Mouse (Mus musculus) mouse embryonic stem cell (cell line): ENCODE measurements around the gene Rdh12.
"Not testable (repeated sequence)": the region's sequence is repeated elsewhere in the genome, so short reads cannot be mapped to it uniquely, and the experiment has no call there.

Experiments
- in situ Hi-C, 2 experiments: fragments of 300-500 bp; cut with MboI; formaldehyde crosslinking; loops; 1 replicate in 1 of 2; 3 replicates in 1 of 2; pipeline ENCODE4 v1.14.3; 2019 to 2020; ENCODE audit warnings: low sequenced_read_pairs in 2 of 2, low pct_unique_long_range_greater_than_20kb in 1 of 2, mixed read lengths in 1 of 2; ENCODE audit not compliant: unreplicated experiment in 1 of 2

Gene Rdh12

DNA sequence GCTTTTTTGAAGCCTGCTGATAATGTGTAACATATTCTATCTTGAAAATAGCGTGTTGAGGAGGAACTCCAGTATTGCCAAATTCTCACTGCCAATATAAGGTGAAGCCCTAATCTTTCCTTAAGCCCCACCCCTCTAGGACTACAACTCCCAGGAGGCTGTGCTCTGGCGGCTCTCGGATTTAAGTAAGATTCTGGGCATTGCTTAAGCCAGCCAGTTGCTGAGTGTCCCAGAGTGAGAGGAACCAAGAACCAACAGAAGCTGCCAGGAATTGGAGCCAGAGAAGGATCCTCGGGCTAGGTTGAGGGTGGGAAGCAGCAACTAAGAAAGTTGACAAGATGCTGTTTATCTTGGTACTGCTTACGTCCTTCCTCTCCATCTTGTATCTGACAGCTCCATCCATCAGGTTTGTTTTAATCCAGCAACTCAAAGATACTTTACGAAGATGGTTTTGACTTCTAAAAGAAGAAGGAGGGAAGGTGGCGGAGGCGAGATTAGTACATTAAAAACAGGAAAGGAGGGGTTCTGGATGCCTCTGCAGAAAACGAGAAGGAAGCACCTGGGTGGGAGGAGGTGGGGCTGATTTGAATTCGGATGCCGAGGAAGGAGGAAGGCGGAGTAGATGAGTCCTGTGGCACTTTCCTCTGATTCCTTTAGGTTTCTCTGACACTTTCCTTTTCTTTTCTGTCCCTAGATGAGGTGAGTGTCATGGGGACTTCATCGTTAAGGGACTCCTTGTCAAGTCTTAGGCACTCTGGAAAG lies at the start of gene Rdh12:
Gene Rdh12, plus strand, starts transcription at position 212 of the 762 bp plus-strand sequence.
- in situ Hi-C loops: no loop called here

DNA sequence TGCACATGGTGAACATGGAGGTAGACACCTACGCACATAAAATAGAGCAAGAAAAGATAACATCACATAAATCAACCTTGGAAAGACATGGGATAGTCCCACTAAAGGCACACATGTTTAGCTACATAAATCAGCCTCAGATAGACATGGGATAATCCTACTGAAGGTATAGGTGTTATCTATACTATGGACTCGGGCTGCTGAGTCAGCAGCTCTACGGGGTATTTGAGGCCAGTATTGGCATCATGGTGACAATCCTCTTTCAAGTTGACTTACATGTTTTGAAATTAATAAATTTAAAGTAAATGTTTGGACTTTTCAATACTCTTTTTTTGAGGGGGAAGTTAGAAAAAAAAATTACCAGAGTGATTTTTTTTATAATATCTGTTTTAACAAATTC lies 45.8 kb upstream of the Rdh12 start:
- in situ Hi-C loops: no loop called here

DNA sequence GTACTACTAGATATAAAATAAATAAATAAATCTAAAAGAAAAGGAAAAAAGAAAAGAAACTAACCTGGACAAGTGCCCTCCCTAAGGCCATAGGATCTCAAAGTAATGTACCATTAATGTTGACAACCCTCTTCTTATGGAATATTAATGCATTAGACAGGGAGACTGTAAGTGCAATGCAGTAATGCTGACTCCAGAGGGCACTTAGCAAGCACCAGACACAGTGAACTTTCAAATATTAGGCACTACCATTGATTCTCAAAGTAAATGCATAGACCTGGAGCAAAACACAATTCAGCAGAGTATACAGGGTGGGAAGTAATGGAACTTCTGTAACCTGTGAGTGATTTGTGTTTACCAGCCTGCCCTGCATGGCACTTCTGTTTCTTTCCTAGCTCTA lies 39.5 kb upstream of the Rdh12 start:
- in situ Hi-C loops: no loop called here

DNA sequence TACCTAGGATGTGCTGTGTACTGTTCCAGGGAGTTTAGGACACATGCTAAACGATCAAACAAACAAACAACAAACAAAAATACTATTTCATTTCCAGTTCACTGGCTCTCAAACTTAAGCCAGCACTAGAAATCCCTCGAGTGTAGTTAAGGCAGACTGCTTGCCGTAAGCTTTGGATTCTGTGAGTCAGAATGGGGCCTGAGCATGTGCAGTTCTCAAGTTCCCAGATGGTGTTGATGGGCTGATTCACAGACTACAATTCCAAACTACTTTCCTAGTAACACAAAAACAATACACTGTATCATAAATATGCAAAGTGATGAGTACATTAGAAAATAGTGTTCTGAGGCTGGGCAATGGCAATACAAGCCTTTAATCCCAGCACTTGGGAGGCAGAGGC lies 38.3 kb upstream of the Rdh12 start:
- in situ Hi-C loops: no loop called here

DNA sequence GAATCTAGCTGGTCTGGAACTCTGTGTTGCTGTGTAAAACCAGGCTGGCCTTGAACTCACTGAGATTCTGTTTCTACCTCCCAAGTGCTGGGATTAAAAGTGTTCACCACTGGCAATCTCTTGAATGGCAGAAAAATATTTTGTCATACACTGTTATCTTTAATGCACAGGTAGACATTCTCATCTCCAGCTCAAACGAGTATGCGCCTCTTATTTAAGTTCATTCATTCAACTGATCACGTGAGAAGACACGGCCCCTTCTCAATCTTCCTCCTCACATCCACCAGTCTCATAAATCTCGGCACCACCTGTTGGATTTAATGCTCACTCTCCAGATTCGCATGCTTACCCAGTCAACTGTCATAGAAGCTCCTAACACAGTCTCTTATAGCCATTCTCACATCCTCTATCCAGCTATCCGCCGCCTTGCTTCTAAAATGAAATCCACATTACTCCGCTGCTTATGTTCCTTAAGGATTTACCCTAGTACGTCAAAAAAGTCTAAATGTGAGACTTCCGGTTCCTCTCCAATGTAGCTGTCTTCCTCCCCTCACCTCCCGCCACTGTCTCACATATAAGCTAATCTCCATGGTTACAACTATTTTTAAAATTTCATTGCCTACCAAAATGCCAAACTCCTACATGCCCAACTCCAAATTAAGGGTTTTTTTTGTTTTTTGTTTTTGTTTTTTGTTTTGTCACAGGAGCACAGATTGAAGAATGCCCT lies 37.3 kb upstream of the Rdh12 start:
- in situ Hi-C loops: no loop called here

DNA sequence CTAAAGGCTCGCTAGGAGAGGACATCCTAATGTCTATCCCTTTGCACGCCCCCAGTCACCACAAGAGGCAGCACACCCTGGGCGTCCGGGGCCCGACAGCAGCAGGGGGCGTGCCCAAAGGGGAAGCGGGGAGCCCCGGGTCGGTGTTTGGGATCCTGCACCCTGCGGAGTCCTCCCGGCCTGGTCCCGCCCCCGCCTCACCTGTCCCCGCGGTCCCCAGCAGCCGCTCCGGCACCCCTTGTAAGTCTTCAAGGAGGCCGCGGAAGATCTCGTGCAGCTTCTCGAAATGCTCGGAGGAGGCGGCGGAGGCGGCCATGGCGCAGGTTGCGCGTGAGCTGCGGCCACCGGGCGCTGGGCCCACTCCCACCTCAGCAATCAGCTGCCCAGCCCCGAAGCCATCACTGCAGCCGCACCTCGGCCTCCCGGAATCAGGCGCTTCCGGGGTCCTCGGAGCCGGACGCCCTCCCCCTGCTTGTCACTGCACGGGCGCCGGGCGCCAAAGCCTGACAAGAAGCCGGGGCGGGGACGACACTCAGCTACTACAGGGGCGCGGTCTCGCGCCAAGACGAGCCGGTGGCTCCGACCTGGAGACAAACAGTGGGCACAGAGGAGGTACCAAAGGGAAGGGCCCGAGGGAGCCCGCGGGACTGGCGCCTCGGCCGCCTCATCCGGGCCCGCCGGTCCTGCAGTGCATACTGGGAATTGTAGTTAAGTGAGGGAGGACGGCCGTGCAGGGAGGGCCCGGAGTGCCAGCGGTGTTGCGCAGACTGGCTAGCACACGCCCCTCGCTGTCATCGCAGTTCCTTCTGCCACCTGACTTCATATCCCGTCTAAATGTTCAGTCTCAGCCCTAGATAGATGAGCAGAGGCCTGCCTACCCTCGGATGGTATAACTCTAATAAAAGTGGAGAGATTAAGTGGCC lies 36.4 kb upstream of the Rdh12 start, which contains the start of gene Vti1b:
Gene Vti1b, minus strand, starts transcription at position 649 of the 923 bp plus-strand sequence.
- in situ Hi-C loops: no loop called here

DNA sequence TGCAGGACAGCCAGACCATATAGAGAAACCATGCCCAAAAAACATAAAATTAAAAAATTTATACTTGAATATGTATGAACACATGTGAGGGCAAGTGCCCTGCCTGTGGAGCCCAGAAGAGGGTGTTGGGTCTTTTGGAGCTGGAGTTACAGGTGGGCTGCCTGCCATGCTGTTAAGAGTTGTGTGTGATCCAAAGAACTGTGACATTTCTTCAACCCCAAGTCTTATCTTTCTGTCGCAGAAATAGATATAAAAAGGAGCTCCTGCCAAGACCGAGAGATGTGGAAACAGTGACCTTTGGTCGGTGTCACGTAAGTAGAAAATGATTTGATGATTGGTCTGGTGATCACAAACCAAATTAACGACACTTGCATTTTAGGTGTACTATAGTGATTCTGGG lies 35.0 kb upstream of the Rdh12 start:
- in situ Hi-C loops: no loop called here

DNA sequence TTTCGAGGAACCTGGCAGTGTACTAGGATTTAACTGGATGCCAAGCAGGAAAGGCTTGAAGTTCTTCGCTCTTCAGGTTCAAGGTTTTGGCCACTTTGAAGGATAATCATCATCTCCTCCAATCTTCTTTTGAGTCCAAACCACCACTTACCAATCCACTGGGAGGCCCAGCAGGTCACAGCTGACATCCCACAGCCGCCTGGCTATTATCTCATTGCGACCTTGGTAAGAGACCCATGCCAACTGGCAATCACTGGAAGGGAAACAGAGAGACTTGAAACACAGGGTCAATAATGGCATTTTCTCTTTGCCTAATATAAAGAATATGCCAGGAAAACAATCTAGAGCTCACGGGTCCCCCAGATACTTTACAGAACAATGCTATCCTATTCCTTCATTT lies 32.7 kb upstream of the Rdh12 start:
- in situ Hi-C loops: no loop called here

- in situ Hi-C loops: not testable (repeated sequence)
Measured at GRCm38 (mm10) chr12:79185160-79185559, 23.6 kb upstream of the Rdh12 start.

DNA sequence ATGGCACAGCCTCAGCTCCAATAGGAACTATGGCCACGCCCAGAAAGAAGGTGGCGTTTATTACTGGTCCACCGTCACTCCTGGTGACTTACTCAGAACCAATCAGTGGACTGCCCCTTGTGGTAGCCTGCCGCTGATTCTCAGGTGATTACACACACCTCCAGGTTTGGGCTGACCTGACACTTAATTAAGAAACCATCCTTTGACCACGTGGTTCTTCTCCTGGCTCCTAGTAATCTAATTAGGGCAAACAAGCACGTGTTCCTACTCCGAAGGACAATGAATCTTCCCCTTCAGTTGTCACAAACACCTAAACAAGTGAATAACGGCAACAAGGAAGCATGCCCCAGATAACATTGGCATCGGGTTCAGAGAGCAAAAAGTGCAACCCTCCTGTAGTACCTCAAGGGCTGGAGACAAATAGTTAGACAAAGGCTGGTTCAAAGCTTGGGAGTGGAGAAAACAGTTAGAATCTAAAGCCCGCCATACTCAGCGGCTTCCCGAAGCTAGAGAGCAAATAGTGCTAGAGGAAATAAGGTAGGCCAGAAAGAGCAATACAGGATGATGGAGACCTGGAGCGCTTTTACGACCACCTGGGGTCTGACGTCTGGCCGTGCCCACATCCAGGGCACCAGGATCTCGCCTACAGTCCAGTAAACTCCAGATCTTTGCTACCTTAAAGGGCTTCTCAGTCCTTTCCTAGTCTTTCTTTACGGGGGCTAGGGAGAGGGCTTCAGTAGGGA lies 17.6 kb upstream of the Rdh12 start:
- in situ Hi-C loops: no loop called here

- in situ Hi-C loops: no loop called here
Measured at GRCm38 (mm10) chr12:79191701-79192100, 17.0 kb upstream of the Rdh12 start.

DNA sequence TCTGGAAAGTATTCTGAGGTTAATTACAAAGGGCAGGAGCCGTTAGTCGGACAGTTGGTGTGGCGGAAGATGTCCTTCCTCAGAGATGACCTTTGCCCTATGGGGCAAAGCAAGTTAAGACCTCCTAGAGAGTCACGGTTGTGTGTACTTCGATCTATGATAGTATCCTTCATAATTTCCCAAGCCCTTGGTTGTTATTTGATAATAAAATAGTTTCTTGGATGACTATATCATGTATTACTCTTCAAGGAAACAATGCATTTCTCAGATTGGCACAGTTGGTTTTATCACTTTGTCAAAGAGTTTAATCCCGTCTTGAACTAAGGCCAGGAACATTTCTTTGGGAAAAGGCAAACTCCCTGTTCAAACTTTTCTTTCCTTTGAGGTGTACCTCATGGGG lies 16.5 kb upstream of the Rdh12 start, which contains the start of gene Rdh11:
Gene Rdh11, minus strand, starts transcription at position 101 of the 400 bp plus-strand sequence.
- in situ Hi-C loops: no loop called here

GRCm38 (mm10) chr12:79193441-79193840 lies 15.3 kb upstream of the Rdh12 start:
- in situ Hi-C loops: no loop called here

DNA sequence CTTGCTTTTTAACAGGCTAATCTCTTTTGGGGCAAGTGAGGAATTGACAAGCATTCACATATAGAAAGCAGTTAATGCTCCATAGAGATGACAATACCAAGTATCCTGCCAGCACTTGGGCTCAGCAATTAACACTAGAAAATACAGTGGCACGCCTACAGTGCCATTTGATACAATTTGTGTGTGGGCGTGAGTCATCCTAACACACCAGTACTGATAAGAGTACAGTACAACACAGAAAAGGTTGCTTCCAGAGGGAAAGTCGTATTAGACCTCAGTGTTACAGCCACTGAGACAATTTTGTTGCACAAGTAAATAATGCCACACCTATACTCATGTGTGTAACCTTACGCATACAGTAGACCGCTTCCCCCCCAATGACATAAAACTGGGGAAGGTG lies 11.6 kb upstream of the Rdh12 start:
- in situ Hi-C loops: no loop called here

DNA sequence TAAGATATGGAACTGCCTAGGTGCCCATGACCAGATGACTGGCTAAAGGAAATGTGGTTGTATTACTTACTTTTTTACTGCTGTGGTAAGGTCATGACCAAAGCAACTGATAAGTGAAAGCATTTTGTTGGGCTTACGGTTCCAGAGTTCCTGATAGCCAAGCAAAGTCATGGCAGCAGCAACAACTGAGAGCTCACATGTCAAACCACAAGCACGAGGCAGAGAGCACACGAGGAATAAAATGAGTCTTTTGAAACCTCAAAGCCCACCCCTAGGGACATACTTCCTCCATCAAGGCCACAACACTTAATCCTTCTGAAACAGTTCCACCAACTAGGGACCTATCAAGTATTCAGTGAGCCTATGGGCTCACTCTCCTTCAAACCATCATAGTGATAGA lies 6.8 kb upstream of the Rdh12 start:
- in situ Hi-C loops: no loop called here

- in situ Hi-C loops: no loop called here
Measured at GRCm38 (mm10) chr12:79211447-79211846, 2.7 kb downstream of the Rdh12 start.

- in situ Hi-C loops: no loop called here
Measured at GRCm38 (mm10) chr12:79217511-79217910, 8.8 kb downstream of the Rdh12 start.

DNA sequence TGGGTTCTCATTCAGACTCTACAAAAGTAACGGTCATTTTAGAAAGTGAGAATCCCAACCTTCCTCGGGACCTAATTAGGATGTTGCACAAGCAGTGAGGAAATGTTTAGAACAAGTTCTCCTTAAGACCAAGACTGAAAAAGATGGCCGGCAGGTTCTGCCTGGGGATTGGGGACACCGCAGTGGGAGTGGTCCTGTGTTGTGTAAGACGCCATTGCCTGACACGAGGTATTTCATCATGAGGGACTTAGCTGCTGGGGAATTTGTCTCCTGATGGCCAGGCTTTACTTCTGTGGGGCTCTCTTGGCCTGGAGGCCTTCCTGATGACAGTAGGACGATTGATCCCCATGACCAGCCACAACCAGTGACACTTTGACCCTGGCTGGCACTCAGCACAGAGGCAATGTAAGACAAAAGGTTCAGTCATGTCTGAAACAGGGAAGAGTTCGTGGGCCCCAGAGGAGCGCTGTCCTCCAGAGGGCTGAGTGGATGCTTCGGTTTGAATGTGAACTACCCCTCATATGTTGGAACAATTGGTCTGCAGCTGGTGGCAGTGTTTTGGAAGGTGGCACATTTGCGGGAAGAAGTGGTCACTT lies 26.9 kb downstream of the Rdh12 start:
- in situ Hi-C loops: no loop called here
